Mouse (Mus musculus) cerebellum, adult 2 months (tissue): ENCODE measurements at regions not wholly inside any gene's neighbourhood (a gene's known extent, or its start where the extent isn't known, plus 50 kb on each side); places are given as distances from the start of the nearest gene placed in this dataset.

Experiments
- CTCF ChIP-seq: fragments of 200-500 bp; IDR thresholded peaks from 2 replicates; pipeline ENCODE4 v1.5.1; 2011; ENCODE audit warnings: low read depth, mild to moderate bottlenecking, control low read depth, low read length, moderate library complexity, borderline replicate concordance; ENCODE audit not compliant: insufficient read depth
- POLR2A ChIP-seq: fragments of 200-500 bp; IDR thresholded peaks from 2 replicates; pipeline ENCODE4 v1.6.1; 2011; ENCODE audit warnings: low read length, control low read depth, borderline replicate concordance; ENCODE audit not compliant: insufficient read depth

DNA sequence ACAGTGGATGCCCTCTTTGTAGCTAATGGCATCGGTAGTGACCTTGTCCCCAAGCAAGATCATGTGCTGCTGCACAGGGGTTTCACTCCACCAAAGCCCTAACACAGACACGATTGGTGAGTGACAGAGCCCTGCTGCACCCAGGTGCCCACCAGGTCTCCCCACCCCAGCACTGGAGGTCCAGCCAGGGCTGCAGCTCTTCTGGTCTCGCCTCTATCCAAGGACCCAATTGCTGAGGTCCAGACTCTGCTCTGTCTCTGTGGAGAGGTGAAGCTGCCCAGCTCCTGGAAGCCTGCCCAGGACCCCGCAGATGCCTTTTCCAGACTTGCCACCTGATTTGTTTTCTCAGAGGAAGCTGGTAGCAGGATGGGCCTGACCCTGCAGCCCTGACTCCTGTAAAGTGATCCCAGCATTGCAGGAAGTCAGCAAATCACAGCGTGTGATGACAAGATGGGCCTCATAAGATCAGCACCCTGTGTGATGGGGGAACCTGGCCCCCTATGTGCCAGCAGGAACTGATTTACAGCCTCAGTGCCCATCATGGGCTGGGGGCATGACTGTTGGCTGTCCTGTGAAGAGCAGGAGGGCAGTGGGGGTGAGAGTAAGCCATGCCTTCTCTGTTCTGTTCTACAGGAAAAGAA is 116.5 kb upstream of the Gm3448 start:
- TF ChIP-seq CTCF (no peak), POLR2A (no peak)
